Mouse (Mus musculus): ENCODE results near the gene Gabpa. TPM values are rescaled to one million over a fixed set of nuclear protein-coding genes. Genes with fewer than 3 reads are reported as not detected.

Gabpa gene
- 44.9 and 47.2 TPM in 2 replicates for polyA plus RNA-seq (2014; fragmentation: Nextera tagmentation; extraction: Ambion mirVana)

DNA sequence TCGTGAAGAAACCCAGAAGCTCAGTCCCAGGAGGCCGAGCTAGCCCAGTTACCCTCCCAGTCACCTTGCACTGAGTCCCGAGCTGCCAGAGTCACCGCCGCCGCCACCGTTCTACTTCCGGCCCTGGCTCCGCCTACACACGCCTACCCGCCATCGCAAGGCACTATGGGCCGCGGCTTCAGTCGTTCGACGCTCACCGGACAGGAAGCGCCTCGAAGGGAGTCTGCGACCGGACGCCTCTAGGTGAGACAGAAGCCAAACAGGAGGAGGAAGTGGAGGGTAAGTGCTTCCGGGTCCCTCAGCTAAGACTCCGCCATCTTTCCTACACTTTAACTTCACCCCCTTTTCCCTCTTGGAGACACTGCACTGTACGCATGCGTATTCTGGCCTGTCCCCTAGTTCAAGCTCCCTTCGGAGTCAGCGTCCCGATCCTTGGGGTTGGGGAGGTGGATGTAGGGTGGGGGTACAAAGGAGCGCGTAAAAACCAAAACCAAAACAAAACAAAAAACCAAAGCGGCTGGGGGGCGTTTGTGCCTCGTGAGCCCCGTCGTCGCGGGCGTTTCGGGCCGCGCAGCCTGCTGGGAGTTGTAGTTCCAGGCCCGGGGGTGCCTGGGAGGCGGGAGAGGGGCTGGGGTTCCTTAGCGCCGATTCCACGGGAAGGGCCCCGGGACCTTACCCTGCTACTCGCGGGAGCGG lies at the start of gene Gabpa:
Gene Gabpa (plus strand): TSS at position 181 of the 696 bp plus-strand sequence.
- Histone ChIP-seq H3K4me1 (ENCODE audit: control insufficient read depth, insufficient read depth, low read length) (no peaks in the 10 kb centered on the region), H3K9me3 (replicated peaks; ENCODE audit: control insufficient read depth, low read length) (no peaks in the 10 kb centered on the region), H3K4me2 (ENCODE audit: low read depth, low read length) (peak within 1 kb of the TSS; percentile 71), H3K4me3 (ENCODE audit: low read depth, low read length) (peak within 1 kb of the TSS; percentile 90), H3K27me3 (ENCODE audit: control insufficient read depth, insufficient read depth, low read length) (no peaks in the 10 kb centered on the region), H3K36me3 (replicated peaks; ENCODE audit: control insufficient read depth, insufficient read depth, low read depth, low read length) (0 out of 2 replicates have a peak, but pooled peaks cover 2% of the 10 kb centered on the region), H3K9ac (replicated peaks; ENCODE audit: low read length) (peak within 1 kb of the TSS; percentile 99), H3K27ac (replicated peaks; ENCODE audit: low read depth, low read length) (peak within 1 kb of the TSS; percentile 98)
- under 1% methylated on average over 52 of the region's 52 CpGs for WGBS
- ATAC-seq (replicated peaks; ENCODE audit: insufficient number of reproducible peaks, low FRiP score, low TSS enrichment, low read depth): peak; percentile 97
- DNase-seq (ENCODE audit: low spot score): peak; percentile 95

GRCm38 (mm10) chr16:84784966-84785365 lies 49.8 kb upstream of the Gabpa start:
- H3K4me3 ChIP-seq (ENCODE audit: low read depth, low read length): no peak overlapping the region
- no peak for DNase-seq (ENCODE audit: low spot score)
- ATAC-seq (replicated peaks; ENCODE audit: insufficient number of reproducible peaks, low FRiP score, low TSS enrichment, low read depth): no peak
- no peaks in the 10 kb centered on the region for H3K4me1 ChIP-seq (ENCODE audit: control insufficient read depth, insufficient read depth, low read length)
- H3K36me3 ChIP-seq (replicated peaks; ENCODE audit: control insufficient read depth, insufficient read depth, low read depth, low read length): no peaks in the 10 kb centered on the region
- no peak overlapping the region for H3K4me2 ChIP-seq (ENCODE audit: low read depth, low read length)
- no peak overlapping the region for H3K27ac ChIP-seq (replicated peaks; ENCODE audit: low read depth, low read length)
- 19% methylated on average over 7 of the region's 7 CpGs for WGBS
- no peaks in the 10 kb centered on the region for H3K9me3 ChIP-seq (replicated peaks; ENCODE audit: control insufficient read depth, low read length)
- H3K27me3 ChIP-seq (ENCODE audit: control insufficient read depth, insufficient read depth, low read length): no peaks in the 10 kb centered on the region
- no peak overlapping the region for H3K9ac ChIP-seq (replicated peaks; ENCODE audit: low read length)

DNA sequence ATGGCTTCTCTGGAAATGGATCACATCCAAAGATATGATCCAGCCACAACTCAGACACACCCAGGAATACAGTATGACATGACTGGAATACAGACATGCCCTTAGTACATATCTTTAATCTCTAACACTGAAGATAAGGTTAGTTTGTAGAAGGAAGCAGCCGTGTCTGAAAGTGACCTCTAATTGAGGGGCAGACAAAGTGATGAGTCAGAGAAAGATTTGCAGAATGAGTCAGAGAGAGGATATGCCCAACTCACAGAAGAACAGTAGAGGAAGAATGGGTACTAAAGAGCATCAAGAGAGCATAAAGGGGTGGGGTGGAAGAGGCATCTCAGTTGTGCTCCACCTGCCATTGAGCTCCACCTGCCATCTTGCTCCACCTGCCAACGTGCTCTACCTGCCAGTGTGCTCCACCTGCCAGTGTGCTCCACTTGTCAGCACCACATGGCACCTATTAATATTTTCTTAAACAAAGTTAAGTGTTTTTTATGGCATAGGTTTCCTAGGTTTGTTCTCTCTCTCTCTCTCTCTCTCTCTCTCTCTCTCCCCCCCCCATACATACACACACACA lies 44.0 kb upstream of the Gabpa start:
- Histone ChIP-seq H3K4me2 (ENCODE audit: low read depth, low read length) (no peak overlapping the region), H3K36me3 (replicated peaks; ENCODE audit: control insufficient read depth, insufficient read depth, low read depth, low read length) (no peaks in the 10 kb centered on the region), H3K9me3 (replicated peaks; ENCODE audit: control insufficient read depth, low read length) (no peaks in the 10 kb centered on the region), H3K27ac (replicated peaks; ENCODE audit: low read depth, low read length) (no peak overlapping the region), H3K27me3 (ENCODE audit: control insufficient read depth, insufficient read depth, low read length) (no peaks in the 10 kb centered on the region), H3K4me3 (ENCODE audit: low read depth, low read length) (no peak overlapping the region), H3K9ac (replicated peaks; ENCODE audit: low read length) (no peak overlapping the region), H3K4me1 (ENCODE audit: control insufficient read depth, insufficient read depth, low read length) (no peaks in the 10 kb centered on the region)
- WGBS: 86% methylated on average over 2 of the region's 2 CpGs
- no peak for DNase-seq (ENCODE audit: low spot score)
- no peak for ATAC-seq (replicated peaks; ENCODE audit: insufficient number of reproducible peaks, low FRiP score, low TSS enrichment, low read depth)

DNA sequence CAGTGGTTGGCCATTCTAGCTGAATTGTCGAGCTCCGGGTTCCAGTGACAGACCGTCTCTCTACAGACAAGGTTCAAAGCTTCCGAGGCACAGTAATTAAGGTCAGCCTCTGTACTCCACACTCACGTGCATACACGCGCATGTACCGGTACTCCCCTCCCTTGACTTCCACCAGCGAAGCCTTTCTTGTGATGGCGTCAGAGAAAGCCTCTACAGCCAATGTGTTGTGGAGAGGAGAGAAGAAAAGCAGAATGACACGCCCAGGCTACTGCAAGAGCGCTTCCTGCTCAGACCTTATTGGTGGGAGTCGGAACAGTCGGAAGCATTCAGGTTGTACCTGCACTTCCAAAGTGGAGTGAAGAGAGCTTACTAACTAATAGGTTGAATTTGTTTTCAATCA lies 41.3 kb upstream of the Gabpa start:
- no peaks in the 10 kb centered on the region for H3K9me3 ChIP-seq (replicated peaks; ENCODE audit: control insufficient read depth, low read length)
- no peak overlapping the region for H3K27ac ChIP-seq (replicated peaks; ENCODE audit: low read depth, low read length)
- no peaks in the 10 kb centered on the region for H3K27me3 ChIP-seq (ENCODE audit: control insufficient read depth, insufficient read depth, low read length)
- H3K4me3 ChIP-seq (ENCODE audit: low read depth, low read length): no peak overlapping the region
- no peak overlapping the region for H3K4me2 ChIP-seq (ENCODE audit: low read depth, low read length)
- no peaks in the 10 kb centered on the region for H3K36me3 ChIP-seq (replicated peaks; ENCODE audit: control insufficient read depth, insufficient read depth, low read depth, low read length)
- H3K4me1 ChIP-seq (ENCODE audit: control insufficient read depth, insufficient read depth, low read length): no peaks in the 10 kb centered on the region
- H3K9ac ChIP-seq (replicated peaks; ENCODE audit: low read length): no peak overlapping the region
- ATAC-seq (replicated peaks; ENCODE audit: insufficient number of reproducible peaks, low FRiP score, low TSS enrichment, low read depth): no peak
- no peak for DNase-seq (ENCODE audit: low spot score)
- 90% methylated on average over 14 of the region's 14 CpGs for WGBS

DNA sequence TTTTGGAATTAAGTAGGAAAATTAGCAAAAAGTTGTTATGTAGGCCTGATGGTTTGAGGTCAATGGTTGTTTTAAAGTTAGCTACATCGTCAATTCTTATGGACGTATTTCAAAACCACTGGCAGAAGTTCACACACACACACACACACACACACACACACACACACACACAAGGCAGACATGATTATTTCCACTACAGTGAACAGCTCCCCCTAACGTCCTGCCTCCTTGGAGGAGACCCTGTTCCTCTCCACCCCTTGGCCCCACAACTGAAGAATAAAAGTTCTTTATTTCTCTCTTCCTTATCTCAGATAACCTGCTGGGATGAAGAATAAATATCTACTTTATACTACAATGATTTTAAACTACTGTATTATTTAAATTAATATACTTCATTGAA lies 39.4 kb upstream of the Gabpa start:
- Histone ChIP-seq H3K4me3 (ENCODE audit: low read depth, low read length) (no peak overlapping the region), H3K9ac (replicated peaks; ENCODE audit: low read length) (no peak overlapping the region), H3K4me2 (ENCODE audit: low read depth, low read length) (no peak overlapping the region), H3K27me3 (ENCODE audit: control insufficient read depth, insufficient read depth, low read length) (no peaks in the 10 kb centered on the region), H3K36me3 (replicated peaks; ENCODE audit: control insufficient read depth, insufficient read depth, low read depth, low read length) (no peaks in the 10 kb centered on the region), H3K9me3 (replicated peaks; ENCODE audit: control insufficient read depth, low read length) (no peaks in the 10 kb centered on the region), H3K4me1 (ENCODE audit: control insufficient read depth, insufficient read depth, low read length) (no peaks in the 10 kb centered on the region), H3K27ac (replicated peaks; ENCODE audit: low read depth, low read length) (no peak overlapping the region)
- WGBS: 64% methylated on average over 3 of the region's 3 CpGs
- ATAC-seq (replicated peaks; ENCODE audit: insufficient number of reproducible peaks, low FRiP score, low TSS enrichment, low read depth): no peak
- DNase-seq (ENCODE audit: low spot score): no peak

- Histone ChIP-seq H3K27ac (replicated peaks; ENCODE audit: low read depth, low read length) (no peak overlapping the region), H3K27me3 (ENCODE audit: control insufficient read depth, insufficient read depth, low read length) (no peaks in the 10 kb centered on the region), H3K9ac (replicated peaks; ENCODE audit: low read length) (no peak overlapping the region), H3K4me3 (ENCODE audit: low read depth, low read length) (no peak overlapping the region), H3K4me1 (ENCODE audit: control insufficient read depth, insufficient read depth, low read length) (no peaks in the 10 kb centered on the region), H3K36me3 (replicated peaks; ENCODE audit: control insufficient read depth, insufficient read depth, low read depth, low read length) (no peaks in the 10 kb centered on the region), H3K9me3 (replicated peaks; ENCODE audit: control insufficient read depth, low read length) (no peaks in the 10 kb centered on the region), H3K4me2 (ENCODE audit: low read depth, low read length) (no peak overlapping the region)
- WGBS: 78% methylated on average over 9 of the region's 9 CpGs
- no peak for DNase-seq (ENCODE audit: low spot score)
- ATAC-seq (replicated peaks; ENCODE audit: insufficient number of reproducible peaks, low FRiP score, low TSS enrichment, low read depth): no peak
These were observed 38.0 kb upstream of the Gabpa start for GRCm38 (mm10) chr16:84796678-84797077.

GRCm38 (mm10) chr16:84800038-84800437 lies 34.7 kb upstream of the Gabpa start:
- Histone ChIP-seq H3K4me1 (ENCODE audit: control insufficient read depth, insufficient read depth, low read length) (no peaks in the 10 kb centered on the region), H3K9ac (replicated peaks; ENCODE audit: low read length) (no peak overlapping the region), H3K4me3 (ENCODE audit: low read depth, low read length) (no peak overlapping the region), H3K4me2 (ENCODE audit: low read depth, low read length) (no peak overlapping the region), H3K27me3 (ENCODE audit: control insufficient read depth, insufficient read depth, low read length) (no peaks in the 10 kb centered on the region), H3K36me3 (replicated peaks; ENCODE audit: control insufficient read depth, insufficient read depth, low read depth, low read length) (no peaks in the 10 kb centered on the region), H3K27ac (replicated peaks; ENCODE audit: low read depth, low read length) (no peak overlapping the region), H3K9me3 (replicated peaks; ENCODE audit: control insufficient read depth, low read length) (no peaks in the 10 kb centered on the region)
- DNase-seq (ENCODE audit: low spot score) (no peak), ATAC-seq (replicated peaks; ENCODE audit: insufficient number of reproducible peaks, low FRiP score, low TSS enrichment, low read depth) (no peak)
- 95% methylated on average over 1 of the region's 2 CpGs for WGBS

GRCm38 (mm10) chr16:84802217-84802616 lies 32.5 kb upstream of the Gabpa start:
- H3K4me3 ChIP-seq (ENCODE audit: low read depth, low read length): no peak overlapping the region
- 79% methylated on average over 6 of the region's 6 CpGs for WGBS
- H3K4me1 ChIP-seq (ENCODE audit: control insufficient read depth, insufficient read depth, low read length): no peaks in the 10 kb centered on the region
- H3K4me2 ChIP-seq (ENCODE audit: low read depth, low read length): no peak overlapping the region
- no peaks in the 10 kb centered on the region for H3K9me3 ChIP-seq (replicated peaks; ENCODE audit: control insufficient read depth, low read length)
- no peak overlapping the region for H3K27ac ChIP-seq (replicated peaks; ENCODE audit: low read depth, low read length)
- H3K9ac ChIP-seq (replicated peaks; ENCODE audit: low read length): no peak overlapping the region
- no peak for DNase-seq (ENCODE audit: low spot score)
- no peaks in the 10 kb centered on the region for H3K36me3 ChIP-seq (replicated peaks; ENCODE audit: control insufficient read depth, insufficient read depth, low read depth, low read length)
- H3K27me3 ChIP-seq (ENCODE audit: control insufficient read depth, insufficient read depth, low read length): no peaks in the 10 kb centered on the region
- ATAC-seq (replicated peaks; ENCODE audit: insufficient number of reproducible peaks, low FRiP score, low TSS enrichment, low read depth): no peak

Measured in embryonic facial prominence, embryonic 11.5 days (tissue).